Comparison of ENCODE assay signal across 14 mouse cellular contexts in the genomic region with DNA sequence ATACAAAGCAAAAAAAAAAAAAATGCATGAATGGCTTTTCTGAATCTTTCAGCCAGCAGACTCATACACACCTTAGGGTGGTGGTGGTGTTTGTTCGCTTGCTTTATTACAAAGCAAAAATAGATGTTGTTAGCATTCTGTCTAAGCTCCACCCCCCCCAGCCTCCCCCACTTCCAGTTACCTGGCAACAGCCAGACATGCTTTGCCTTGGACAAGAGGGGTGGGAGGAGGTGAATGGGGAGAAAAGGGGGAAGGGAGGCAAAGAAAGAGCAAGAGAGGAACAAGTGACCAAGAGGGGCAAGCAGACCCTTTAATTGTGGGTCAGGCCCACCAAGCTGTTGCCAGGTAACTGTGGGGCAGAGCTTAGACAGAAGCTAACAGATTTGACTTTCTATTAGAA.
"Had no signal": no experiment of that assay in that cellular context is flagged by ENCODE, and none has a peak within 500 bp of the region (broad histone marks: within the 10 kb centered on the region; RNA-seq: fewer than 3 reads in every experiment).

No protein-coding gene starts in this region.

- H3K4me1 ChIP-seq: limb, embryonic 13.5 days; neural tube, embryonic 13.5 days had no signal

- H3K9me3 ChIP-seq: limb, embryonic 13.5 days; neural tube, embryonic 13.5 days had no signal

- H3K9ac ChIP-seq: limb, embryonic 13.5 days; liver, embryonic 14.5 days; neural tube, embryonic 13.5 days had no signal

- H3K4me2 ChIP-seq: limb, embryonic 13.5 days; neural tube, embryonic 13.5 days had no signal

- H3K27ac ChIP-seq: layer of hippocampus, adult 2 months; limb, embryonic 13.5 days; liver, embryonic 14.5 days; neural tube, embryonic 13.5 days had no signal

- H3K4me3 ChIP-seq: layer of hippocampus, adult 2 months; limb, embryonic 13.5 days; neural tube, embryonic 13.5 days had no signal

- H3K36me3 ChIP-seq: limb, embryonic 13.5 days; neural tube, embryonic 13.5 days had no signal

- DNase-seq: kidney, adult 11 months; kidney, postnatal 10 days; kidney, postnatal 4 days; left cerebral cortex, postnatal 4 days; lung, adult 18-20 months; retina, postnatal 1 day; right cerebral cortex, postnatal 4 days; spleen, adult 18-20 months; thymus, adult 2 months; thymus, postnatal 25 days had no signal

- H3K27me3 ChIP-seq: limb, embryonic 13.5 days; neural tube, embryonic 13.5 days had no signal
